Mouse (Mus musculus) myocyte (in vitro differentiated cells): ENCODE measurements around the gene Camk1d.

Experiments used
- CEBPB ChIP-seq: IDR thresholded peaks from 2 replicates; pipeline ENCODE4 v1.6.1; 2011; ENCODE audit warnings: mild to moderate bottlenecking, moderate library complexity; ENCODE audit not compliant: poor library complexity, insufficient read depth, severe bottlenecking
- MAX ChIP-seq: IDR thresholded peaks from one replicate; pipeline ENCODE4 v1.6.1; 2011; ENCODE audit warnings: low read depth, mild to moderate bottlenecking, control low read depth
- MYOD1 ChIP-seq, 3 experiments: IDR thresholded peaks; one replicate each; pipeline ENCODE4 v1.6.1; 2011; ENCODE audit warnings: control low read depth in 2 of 3, low read depth in 2 of 3, mild to moderate bottlenecking in 2 of 3, moderate library complexity in 1 of 3; ENCODE audit not compliant: insufficient read length in 2 of 3, control insufficient read depth in 1 of 3
- POLR2A ChIP-seq: IDR thresholded peaks from one replicate; pipeline ENCODE4 v1.6.1; 2011; ENCODE audit warnings: low read depth, mild to moderate bottlenecking, control low read depth, moderate library complexity; ENCODE audit not compliant: insufficient read length
- USF1 ChIP-seq: IDR thresholded peaks from one replicate; pipeline ENCODE4 v1.6.1; 2011; ENCODE audit warnings: low read depth, mild to moderate bottlenecking, control low read depth, moderate library complexity

DNA sequence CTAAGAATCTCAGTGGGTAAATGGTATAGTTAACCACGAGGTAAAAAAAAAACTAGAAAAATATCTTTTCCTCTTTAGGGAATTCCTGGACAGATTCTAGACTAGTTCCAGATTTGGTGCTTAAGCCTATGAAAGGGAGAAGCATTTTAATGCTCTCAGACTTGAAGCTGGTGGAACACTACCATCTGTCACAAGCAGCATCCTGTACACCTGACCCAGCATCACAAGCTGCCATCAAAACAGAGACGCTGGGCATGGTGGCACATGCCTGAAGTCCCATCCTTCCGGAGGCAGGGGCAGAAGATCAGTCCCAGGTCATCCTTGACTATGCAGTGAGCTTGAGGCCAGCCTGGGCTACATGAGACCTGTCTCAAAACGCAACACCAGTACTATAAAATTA lies 295.5 kb downstream of the Camk1d start:
- TF ChIP-seq POLR2A (no peak), USF1 (no peak), MAX (no peak), CEBPB (no peak), MYOD1 (IDR thresholded peaks at IDR 0.05; ENCODE audit: control insufficient read depth in 1 of 3, insufficient read length in 2 of 3, low read depth in 2 of 3) (no peak)
